Mouse (Mus musculus): ENCODE measurements around the gene Acads.

GRCm38 (mm10) chr5:115099530-115099929, 19.6 kb downstream of the Acads start:
- TF ChIP-seq POLR2A (IDR thresholded peaks at IDR 0.05; ENCODE audit: low read depth, low read length) (no peak), CTCF (IDR thresholded peaks at IDR 0.05; ENCODE audit: extremely low read depth, insufficient read length, insufficient replicate concordance, low read depth, low read length) (no peak)

Measured in small intestine, adult 2 months (tissue).